Mouse (Mus musculus): ENCODE measurements around the gene Gm16503. TPM values are rescaled to one million over a fixed set of nuclear protein-coding genes. Genes with fewer than 3 reads are reported as not detected.

Gm16503 gene
- total RNA-seq, 2 experiments from 2014 or later, result 0.26 to 0.27 TPM

Other genes with a start within 250 kb of the Gm16503 start
- gene Zfp988, start 234.5 kb upstream of the Gm16503 start, total RNA-seq (2021), result not detected
- under 1 TPM; 0.17 to 0.29 TPM for gene Zfp978, start 178.9 kb upstream of the Gm16503 start, total RNA-seq (2021)
- gene Zfp982, start 47.8 kb upstream of the Gm16503 start, total RNA-seq (2021), result 1 to 10 TPM; 8.2 to 8.4 TPM
- gene Zfp985, start 13.1 kb downstream of the Gm16503 start, total RNA-seq (2021), result under 1 TPM; 0.20 to 0.33 TPM
- gene Zfp979, start 102.3 kb downstream of the Gm16503 start, total RNA-seq (2021), result 1 to 10 TPM; 3.2 to 3.3 TPM
- under 1 TPM in 1 of 2 experiments, not detected in 1; 0.12 TPM for gene Zfp534, start 162.3 kb downstream of the Gm16503 start, total RNA-seq (2021)